8 mouse cellular contexts compared by ENCODE assay signal in the genomic region with DNA sequence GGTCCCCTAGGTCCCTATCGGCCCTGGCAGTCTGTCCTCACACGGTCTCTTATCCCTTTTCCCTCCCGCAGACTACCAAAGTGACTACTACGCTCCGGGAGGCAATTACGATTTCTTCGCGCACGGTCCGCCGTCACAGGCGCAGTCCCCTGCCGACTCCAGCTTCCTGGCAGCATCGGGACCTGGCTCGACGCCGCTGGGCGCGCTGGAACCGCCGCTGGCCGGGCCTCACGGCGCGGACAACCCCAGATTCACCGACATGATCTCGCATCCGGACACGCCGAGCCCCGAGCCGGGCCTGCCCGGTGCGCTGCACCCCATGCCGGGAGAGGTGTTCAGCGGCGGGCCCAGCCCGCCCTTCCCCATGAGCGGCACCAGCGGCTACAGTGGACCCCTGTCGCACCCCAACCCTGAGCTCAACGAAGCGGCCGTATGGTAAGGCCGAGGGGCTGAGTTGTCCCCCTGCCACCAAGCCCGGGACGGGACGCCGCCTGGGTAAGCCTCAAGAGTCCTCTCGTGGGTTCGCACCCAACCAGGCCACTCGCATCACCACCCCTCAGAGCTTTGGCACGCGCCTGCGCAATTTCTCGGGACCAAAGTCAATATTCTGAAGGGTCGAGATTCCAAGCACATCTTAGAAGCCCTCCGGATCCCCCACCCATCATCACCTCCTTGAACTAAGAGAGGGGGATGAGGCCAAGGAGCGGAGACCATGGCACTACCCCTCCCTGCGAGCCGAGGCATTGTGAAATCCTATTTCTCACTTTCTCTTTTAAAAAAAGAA. TPM values are rescaled to one million over a fixed set of nuclear protein-coding genes. Genes with fewer than 3 reads are reported as not detected.
A peak's percentile ranks its signal among the peaks of the same experiment; 100 is the strongest.
DNase-seq lines count a peak whose midpoint lies in the region; ATAC-seq and TF ChIP-seq lines count a peak whose summit lies in the region.
"Had no signal": no experiment of that assay in that cellular context is flagged by ENCODE, and none has a peak within 500 bp of the region (broad histone marks: within the 10 kb centered on the region; RNA-seq: fewer than 3 reads in every experiment).

No protein-coding gene starts in this region.

- H3K9ac ChIP-seq in forebrain, embryonic 16.5 days (replicated peaks; ENCODE audit: low read depth, low read length): peak overlapping the region; percentile 36
- no peak overlapping the region for H3K9ac ChIP-seq in limb, embryonic 15.5 days
- no peak overlapping the region for H3K9ac ChIP-seq in stomach, postnatal 0 days (ENCODE audit: low read length)

- peaks cover 37% of the 10 kb centered on the region for H3K4me1 ChIP-seq in megakaryocyte, embryonic 14.5 days
- H3K4me1 ChIP-seq in forebrain, embryonic 16.5 days (replicated peaks; ENCODE audit: control insufficient read depth, insufficient read depth, low read length): peaks cover 28% of the 10 kb centered on the region
- H3K4me1 ChIP-seq in limb, embryonic 15.5 days: peaks cover 24% of the 10 kb centered on the region
- H3K4me1 ChIP-seq in stomach, postnatal 0 days (replicated peaks; ENCODE audit: control insufficient read depth, insufficient read depth): no peaks in the 10 kb centered on the region; the same call in 1 of the 2 replicates

- peak overlapping the region; percentile 46 for H3K4me2 ChIP-seq in forebrain, embryonic 16.5 days (ENCODE audit: low read length)
- H3K4me2 ChIP-seq in limb, embryonic 15.5 days: peak overlapping the region; percentile 51
- H3K4me2 ChIP-seq in stomach, postnatal 0 days (replicated peaks; ENCODE audit: low read depth): peak overlapping the region; percentile 51

- H3K27me3 ChIP-seq in megakaryocyte, embryonic 14.5 days (replicated peaks): peaks cover 90% of the 10 kb centered on the region
- H3K27me3 ChIP-seq in forebrain, embryonic 16.5 days (replicated peaks; ENCODE audit: control insufficient read depth, insufficient read depth, low read length): peaks cover 45% of the 10 kb centered on the region
- peaks cover 90% of the 10 kb centered on the region for H3K27me3 ChIP-seq in limb, embryonic 15.5 days
- peaks cover 39% of the 10 kb centered on the region for H3K27me3 ChIP-seq in stomach, postnatal 0 days (ENCODE audit: control insufficient read depth, insufficient read depth, low read length)

- no peaks in the 10 kb centered on the region for H3K9me3 ChIP-seq in megakaryocyte, embryonic 14.5 days
- H3K9me3 ChIP-seq in forebrain, embryonic 16.5 days (ENCODE audit: control insufficient read depth, low read length): no peaks in the 10 kb centered on the region
- H3K9me3 ChIP-seq in limb, embryonic 15.5 days: no peaks in the 10 kb centered on the region
- H3K9me3 ChIP-seq in stomach, postnatal 0 days (ENCODE audit: control insufficient read depth, low read length): no peaks in the 10 kb centered on the region

- DNase-seq in stomach, postnatal 0 days (ENCODE audit: low spot score): no peak
- no peak for DNase-seq in cerebellum, adult 8-10 months

- no peaks in the 10 kb centered on the region for H3K36me3 ChIP-seq in megakaryocyte, embryonic 14.5 days (replicated peaks; ENCODE audit: low read length)
- no peaks in the 10 kb centered on the region for H3K36me3 ChIP-seq in forebrain, embryonic 16.5 days (ENCODE audit: control insufficient read depth, insufficient read depth)
- H3K36me3 ChIP-seq in limb, embryonic 15.5 days: no peaks in the 10 kb centered on the region
- no peaks in the 10 kb centered on the region for H3K36me3 ChIP-seq in stomach, postnatal 0 days (ENCODE audit: control insufficient read depth, insufficient read depth, low read length)

- WGBS in forebrain, embryonic 16.5 days: 15% methylated on average over 60 of the region's 61 CpGs
- WGBS in limb, embryonic 15.5 days: under 1% methylated on average over 61 of the region's 61 CpGs
- under 1% methylated on average over 61 of the region's 61 CpGs for WGBS in stomach, postnatal 0 days

- no peak overlapping the region for H3K27ac ChIP-seq in forebrain, embryonic 16.5 days (ENCODE audit: low read length)
- no peak overlapping the region for H3K27ac ChIP-seq in limb, embryonic 15.5 days
- no peak overlapping the region for H3K27ac ChIP-seq in stomach, postnatal 0 days (replicated peaks)

- TF ChIP-seq EP300 in stomach, postnatal 0 days (optimal IDR thresholded peaks at IDR 0.05): no peak

- no peak for TF ChIP-seq CTCF in stomach, postnatal 0 days (IDR thresholded peaks at IDR 0.05; ENCODE audit: low read depth)

- peak overlapping the region; percentile 82 for H3K4me3 ChIP-seq in megakaryocyte, embryonic 14.5 days (replicated peaks)
- peak overlapping the region; percentile 25 for H3K4me3 ChIP-seq in forebrain, embryonic 16.5 days (replicated peaks; ENCODE audit: low read length)
- H3K4me3 ChIP-seq in limb, embryonic 15.5 days: peak overlapping the region; percentile 29
- peak overlapping the region; percentile 29 for H3K4me3 ChIP-seq in stomach, postnatal 0 days (ENCODE audit: low read depth, low read length)

- ATAC-seq in megakaryocyte, adult 5-6 weeks (ENCODE audit: poor library complexity, severe bottlenecking): no peak
- ATAC-seq in forebrain, embryonic 16.5 days: 0 out of 2 replicates have a peak, but pooled peaks have one; percentile 37
- no peak for ATAC-seq in limb, embryonic 15.5 days (ENCODE audit: insufficient number of reproducible peaks, low FRiP score, low TSS enrichment, low read depth)
- no peak for ATAC-seq in stomach, postnatal 0 days (ENCODE audit: low FRiP score, low TSS enrichment)
- no peak for ATAC-seq in activated CD4-positive, CD25-positive, alpha-beta regulatory T cell, adult 4 months

RNA-seq across cellular contexts. Expression of gene Lhx5, which starts 8.6 kb away (rescaled TPM):
- not detected in 2 replicates for polyA plus RNA-seq in megakaryocyte, embryonic 14.5 days (2012; ENCODE audit: insufficient read depth, low replicate concordance)
- total RNA-seq in megakaryocyte, adult 5-6 weeks (2015): not detected in 2 replicates
- not detected in 2 replicates for total RNA-seq in megakaryocyte, adult 5-6 weeks (2017)
- 3.8 and 7.0 TPM in 2 replicates for polyA plus RNA-seq in forebrain, embryonic 16.5 days (2015; fragmentation: Nextera tagmentation; extraction: Ambion mirVana)
- polyA plus RNA-seq in limb, embryonic 15.5 days (2015; fragmentation: Nextera tagmentation; extraction: Ambion mirVana): not detected in 2 replicates
- 0.16 and 0.18 TPM in 2 replicates for polyA plus RNA-seq in stomach, postnatal 0 days (2015; fragmentation: Nextera tagmentation; extraction: Ambion mirVana)
- polyA plus RNA-seq in activated CD4-positive, CD25-positive, alpha-beta regulatory T cell, adult 4 months (2017; shearing (Covaris generic)): not detected

RNA-seq across cellular contexts. Expression of gene Sdsl, which starts 32.5 kb away (rescaled TPM):
- polyA plus RNA-seq in megakaryocyte, embryonic 14.5 days (2012; ENCODE audit: insufficient read depth, low replicate concordance): 1.3 and 5.3 TPM in 2 replicates
- 0.49 TPM in 1 of 2 replicates, not detected in the other for total RNA-seq in megakaryocyte, adult 5-6 weeks (2015)
- total RNA-seq in megakaryocyte, adult 5-6 weeks (2017): 0.55 and 0.61 TPM in 2 replicates
- polyA plus RNA-seq in forebrain, embryonic 16.5 days (2015; fragmentation: Nextera tagmentation; extraction: Ambion mirVana): 1.9 and 2.3 TPM in 2 replicates
- 0.57 and 0.95 TPM in 2 replicates for polyA plus RNA-seq in limb, embryonic 15.5 days (2015; fragmentation: Nextera tagmentation; extraction: Ambion mirVana)
- 16.2 and 16.8 TPM in 2 replicates for polyA plus RNA-seq in stomach, postnatal 0 days (2015; fragmentation: Nextera tagmentation; extraction: Ambion mirVana)
- not detected for polyA plus RNA-seq in activated CD4-positive, CD25-positive, alpha-beta regulatory T cell, adult 4 months (2017; shearing (Covaris generic))

RNA-seq across cellular contexts. Expression of gene Sds, which starts 36.2 kb away (rescaled TPM):
- polyA plus RNA-seq in megakaryocyte, embryonic 14.5 days (2012; ENCODE audit: insufficient read depth, low replicate concordance): not detected in 2 replicates
- not detected in 2 replicates for total RNA-seq in megakaryocyte, adult 5-6 weeks (2015)
- total RNA-seq in megakaryocyte, adult 5-6 weeks (2017): not detected in 2 replicates
- not detected in 2 replicates for polyA plus RNA-seq in forebrain, embryonic 16.5 days (2015; fragmentation: Nextera tagmentation; extraction: Ambion mirVana)
- polyA plus RNA-seq in limb, embryonic 15.5 days (2015; fragmentation: Nextera tagmentation; extraction: Ambion mirVana): 0.24 TPM in 1 of 2 replicates, not detected in the other
- not detected in 2 replicates for polyA plus RNA-seq in stomach, postnatal 0 days (2015; fragmentation: Nextera tagmentation; extraction: Ambion mirVana)
- not detected for polyA plus RNA-seq in activated CD4-positive, CD25-positive, alpha-beta regulatory T cell, adult 4 months (2017; shearing (Covaris generic))
- polyA plus RNA-seq: large intestine, adult 2 months had no signal

Comparison
In these comparisons a context has a peak if more than half of its experiments do, and no peak if none do; other contexts are left out.
1. H3K4me3 ChIP-seq: peak in every context shown above with its lines; median percentile 82 in megakaryocyte, embryonic 14.5 days; 29 in limb, embryonic 15.5 days; 29 in stomach, postnatal 0 days; 25 in forebrain, embryonic 16.5 days.